Mouse (Mus musculus) hindbrain, postnatal 0 days (tissue): ENCODE measurements at regions not wholly inside any gene's neighbourhood (a gene's known extent, or its start where the extent isn't known, plus 50 kb on each side); places are given as distances from the start of the nearest gene placed in this dataset.
A peak's percentile ranks its signal among the peaks of the same experiment; 100 is the strongest.

Experiments used
- ATAC-seq: fragments of 200-750 bp; cut with Nextera tagmentation; 2 replicates; pipeline ENCODE4 v1.8.0; 2017; ENCODE audit warnings: mild to moderate bottlenecking, moderate TSS enrichment, moderate library complexity
- DNase-seq: peaks from one replicate; pipeline ENCODE4 v3.0.0-alpha.2; 2015; ENCODE audit warnings: low spot score
- H3K27ac ChIP-seq: fragments of 300-500 bp; sonication (generic); 2 replicates; pipeline ENCODE4 v1.5.1; 2014; ENCODE audit warnings: mild to moderate bottlenecking
- H3K27me3 ChIP-seq: fragments of 300-500 bp; sonication (generic); 2 replicates; pipeline ENCODE4 v1.6.1; 2014; ENCODE audit warnings: low read length, mixed read lengths; ENCODE audit not compliant: insufficient read depth
- H3K36me3 ChIP-seq: fragments of 300-500 bp; sonication (generic); 2 replicates; pipeline ENCODE4 v1.6.1; 2014; ENCODE audit warnings: low read length, mixed read lengths; ENCODE audit not compliant: insufficient read depth
- H3K4me1 ChIP-seq: fragments of 300-500 bp; sonication (generic); 2 replicates; pipeline ENCODE4 v1.6.1; 2014; ENCODE audit warnings: antibody characterized with exemption, low read length, mixed read lengths; ENCODE audit not compliant: insufficient read depth
- H3K4me2 ChIP-seq: fragments of 300-500 bp; sonication (generic); 2 replicates; pipeline ENCODE4 v1.6.1; 2014; ENCODE audit warnings: low read depth, mild to moderate bottlenecking, low read length, moderate library complexity, mixed read lengths
- H3K4me3 ChIP-seq: fragments of 300-500 bp; sonication (generic); 2 replicates; pipeline ENCODE4 v1.5.1; 2014; ENCODE audit warnings: low read length
- H3K9ac ChIP-seq: fragments of 300-500 bp; sonication (generic); replicated peaks from 2 replicates; pipeline ENCODE4 v1.6.1; 2014; ENCODE audit warnings: mild to moderate bottlenecking, low read length, moderate library complexity, mixed read lengths
- H3K9me3 ChIP-seq: fragments of 300-500 bp; sonication (generic); 2 replicates; pipeline ENCODE4 v1.6.1; 2016; ENCODE audit warnings: low read length, mixed read lengths
- CTCF ChIP-seq: IDR thresholded peaks from 2 replicates; pipeline ENCODE4 v1.5.1; 2016; ENCODE audit warnings: antibody characterized with exemption, control low read depth, low read depth
- WGBS: fragments of 180-500 bp; shearing (Covaris S2); extraction: QIAGEN DNeasy Blood & Tissue Kit; methylation state at CpG from one replicate; pipeline ENCODE4 v1.1.7; 2014; 5-methylcytosine and 5-hydroxymethylcytosine counted together

GRCm38 (mm10) chr16:15368383-15369163 is 51.3 kb downstream of the Gm21897 start:
- WGBS: 82% methylated on average over 4 of the region's 4 CpGs
- no peaks in the 10 kb centered on the region for H3K36me3 ChIP-seq
- ATAC-seq: no peak

DNA sequence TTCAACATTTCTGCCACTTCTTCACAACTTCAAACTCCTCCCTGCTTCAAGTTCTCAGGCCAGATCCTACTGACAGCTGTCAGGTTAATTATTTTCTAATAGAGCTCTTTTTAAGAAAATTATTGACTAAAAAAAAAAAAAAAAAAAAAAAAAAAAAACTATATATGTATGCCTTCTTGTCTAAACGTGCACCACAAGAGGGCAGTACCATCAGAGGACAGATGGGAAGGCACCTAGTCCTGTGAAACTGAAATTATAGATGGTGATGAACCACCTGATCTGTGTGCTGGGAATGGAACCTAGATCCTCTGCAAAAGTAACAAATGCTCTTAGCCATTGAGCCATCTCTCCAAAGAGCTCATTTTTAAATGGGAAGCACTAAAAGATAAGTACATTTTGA is 55.6 kb downstream of the Gm21897 start:
- H3K4me1 ChIP-seq: no peaks in the 10 kb centered on the region
- H3K9me3 ChIP-seq: no peaks in the 10 kb centered on the region
- no peak overlapping the region for H3K4me2 ChIP-seq
- WGBS: 0% methylated on average over 1 of the region's 1 CpGs
- ATAC-seq: no peak
- TF ChIP-seq CTCF: no peak
- H3K27ac ChIP-seq: no peak overlapping the region
- DNase-seq: no peak
- no peak overlapping the region for H3K9ac ChIP-seq
- H3K4me3 ChIP-seq: no peak overlapping the region
- H3K27me3 ChIP-seq: no peaks in the 10 kb centered on the region
- H3K36me3 ChIP-seq: no peaks in the 10 kb centered on the region

More at GRCm38 (mm10) chr16:15368383-15369163, 51.3 kb downstream of the Gm21897 start:
- H3K9me3 ChIP-seq: no peaks in the 10 kb centered on the region
- no peak overlapping the region for H3K4me2 ChIP-seq
- no peak overlapping the region for H3K27ac ChIP-seq
- no peaks in the 10 kb centered on the region for H3K4me1 ChIP-seq
- DNase-seq: no peak
- H3K27me3 ChIP-seq: no peaks in the 10 kb centered on the region
- no peak for TF ChIP-seq CTCF
- H3K9ac ChIP-seq: no peak overlapping the region
- no peak overlapping the region for H3K4me3 ChIP-seq

GRCm38 (mm10) chr16:15373961-15374360 is 56.7 kb downstream of the Gm21897 start:
- no peak overlapping the region for H3K27ac ChIP-seq
- 79% methylated on average over 1 of the region's 1 CpGs for WGBS
- no peak for DNase-seq

GRCm38 (mm10) chr16:15385557-15386240 is 68.4 kb downstream of the Gm21897 start:
- ATAC-seq: no peak
- no peak for TF ChIP-seq CTCF
- Histone ChIP-seq H3K36me3 (no peaks in the 10 kb centered on the region), H3K4me2 (no peak overlapping the region), H3K27me3 (no peaks in the 10 kb centered on the region), H3K9ac (no peak overlapping the region), H3K4me1 (no peaks in the 10 kb centered on the region), H3K9me3 (no peaks in the 10 kb centered on the region), H3K4me3 (no peak overlapping the region), H3K27ac (no peak overlapping the region)
- no peak for DNase-seq
- WGBS: 83% methylated on average over 3 of the region's 3 CpGs

More at GRCm38 (mm10) chr16:15373961-15374360, 56.7 kb downstream of the Gm21897 start:
- no peak for ATAC-seq
- Histone ChIP-seq H3K4me1 (no peaks in the 10 kb centered on the region), H3K4me2 (no peak overlapping the region), H3K27me3 (no peaks in the 10 kb centered on the region), H3K4me3 (no peak overlapping the region), H3K9me3 (no peaks in the 10 kb centered on the region), H3K9ac (no peak overlapping the region), H3K36me3 (no peaks in the 10 kb centered on the region)
- no peak for TF ChIP-seq CTCF

DNA sequence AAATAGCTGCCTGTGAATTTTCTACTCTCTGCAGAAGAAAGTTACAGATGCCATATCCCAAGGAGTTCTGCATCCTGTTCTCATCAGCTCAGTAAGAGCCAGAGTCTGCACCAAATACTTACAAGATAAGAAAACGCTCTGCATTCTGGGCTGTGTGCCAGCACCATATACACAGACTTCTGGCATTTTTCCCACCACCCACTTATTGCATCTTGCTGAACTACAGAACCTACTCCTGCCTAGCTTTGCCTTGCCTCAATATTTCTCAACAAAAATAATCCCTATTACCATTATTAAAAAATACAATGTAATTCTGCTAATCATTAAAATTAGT is 69.0 kb downstream of the Gm21897 start:
- 33% methylated on average over 1 of the region's 1 CpGs for WGBS

DNA sequence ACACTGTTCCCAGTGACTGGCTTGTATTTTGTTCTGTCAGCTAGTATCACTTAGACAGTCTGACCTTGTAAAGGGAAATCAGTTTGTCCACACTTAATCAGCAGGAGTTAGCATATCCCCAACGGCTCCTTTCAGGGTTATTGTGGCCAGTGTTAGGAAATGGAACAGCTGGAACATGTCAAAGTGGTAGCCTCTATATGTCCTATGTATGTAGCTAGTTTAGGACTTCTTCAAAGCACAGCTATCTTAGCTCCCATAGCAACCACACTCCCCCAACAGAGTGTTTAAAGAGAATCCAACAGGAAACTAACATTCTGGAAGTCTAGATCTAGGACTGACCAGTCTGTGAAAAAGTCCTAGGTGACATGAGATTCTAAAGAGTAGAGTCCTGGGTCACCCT is 72.6 kb downstream of the Gm21897 start:
- H3K4me3 ChIP-seq: no peak overlapping the region
- no peak overlapping the region for H3K27ac ChIP-seq
- DNase-seq (no peak), ATAC-seq (no peak)
- no peak overlapping the region for H3K4me2 ChIP-seq
- no peaks in the 10 kb centered on the region for H3K9me3 ChIP-seq
- no peak overlapping the region for H3K9ac ChIP-seq
- TF ChIP-seq CTCF: no peak
- no peaks in the 10 kb centered on the region for H3K4me1 ChIP-seq
- no peaks in the 10 kb centered on the region for H3K36me3 ChIP-seq
- H3K27me3 ChIP-seq: no peaks in the 10 kb centered on the region
- 72% methylated on average over 1 of the region's 1 CpGs for WGBS

More for the DNA sequence above, 69.0 kb downstream of the Gm21897 start:
- Histone ChIP-seq H3K4me1 (no peaks in the 10 kb centered on the region), H3K27me3 (no peaks in the 10 kb centered on the region), H3K27ac (no peak overlapping the region), H3K36me3 (no peaks in the 10 kb centered on the region), H3K9ac (no peak overlapping the region), H3K4me2 (no peak overlapping the region), H3K9me3 (no peaks in the 10 kb centered on the region), H3K4me3 (no peak overlapping the region)
- TF ChIP-seq CTCF: no peak
- ATAC-seq (no peak), DNase-seq (peak; percentile 62)

DNA sequence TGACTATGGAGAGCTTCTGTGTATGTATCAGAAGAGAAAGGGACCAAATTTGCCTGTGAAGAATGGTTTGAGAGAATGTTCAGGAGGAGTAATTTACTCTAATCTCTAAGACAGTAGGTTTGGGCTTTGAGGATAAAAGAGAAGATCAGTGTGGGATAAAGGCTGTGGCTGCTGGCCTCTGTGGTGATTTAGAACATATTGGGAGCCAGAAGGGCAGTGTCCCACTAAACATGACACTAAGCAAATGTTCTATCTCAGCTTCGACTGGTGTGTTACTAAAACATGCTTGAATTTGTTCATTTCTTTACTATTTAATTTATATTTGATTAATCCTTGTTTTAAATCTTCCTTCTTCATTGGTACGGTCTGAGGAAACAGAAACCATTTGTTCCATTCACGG is 113.1 kb downstream of the Gm21897 start:
- Histone ChIP-seq H3K27me3 (no peaks in the 10 kb centered on the region), H3K27ac (no peak overlapping the region), H3K4me3 (no peak overlapping the region), H3K4me1 (no peaks in the 10 kb centered on the region), H3K9ac (no peak overlapping the region), H3K36me3 (no peaks in the 10 kb centered on the region), H3K9me3 (no peaks in the 10 kb centered on the region), H3K4me2 (no peak overlapping the region)
- WGBS: 79% methylated on average over 3 of the region's 3 CpGs
- ATAC-seq: no peak
- TF ChIP-seq CTCF: no peak
- DNase-seq: no peak
